Mouse (Mus musculus): ENCODE measurements around the gene Tnrc6b.
"Not testable (repeated sequence)": the region's sequence is repeated elsewhere in the genome, so short reads cannot be mapped to it uniquely, and the experiment has no call there.

The Tnrc6b gene

DNA sequence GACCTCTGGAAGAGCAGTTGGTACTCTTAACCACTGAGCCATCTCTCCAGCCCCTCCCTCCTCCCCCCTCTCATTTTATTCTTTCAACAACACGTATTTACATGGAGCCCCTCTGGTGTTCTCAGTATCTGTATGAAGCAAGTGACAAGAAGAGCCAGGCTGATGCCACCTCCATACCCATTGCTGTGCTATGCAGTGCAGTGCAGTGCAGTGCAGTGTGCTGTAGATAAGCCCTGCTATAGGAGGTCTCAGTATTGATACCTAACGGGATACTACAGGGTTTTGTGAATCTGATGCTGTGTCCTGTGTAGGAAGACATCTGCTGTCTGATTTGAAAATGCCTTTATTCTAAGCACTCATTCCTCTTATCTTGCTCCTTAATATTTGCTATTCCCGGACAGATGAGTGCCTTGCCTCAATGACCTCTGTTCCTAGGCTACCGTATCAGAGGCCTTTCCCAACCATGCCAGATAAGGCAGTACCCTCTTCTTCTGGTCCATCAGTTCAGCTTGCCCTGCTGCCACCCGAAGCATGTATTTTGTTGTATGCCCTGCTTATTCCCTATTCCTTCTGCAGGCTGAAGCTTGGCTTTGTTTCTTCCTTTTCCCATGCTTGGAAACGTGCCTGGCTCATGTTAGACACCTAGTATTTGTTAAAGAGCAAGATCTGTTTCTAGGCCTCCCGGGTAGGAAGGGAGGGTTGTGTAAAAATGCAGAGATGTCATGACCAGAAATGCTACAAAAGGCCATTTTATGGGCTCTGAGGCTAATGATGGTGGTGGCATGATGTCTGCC lies 139.8 kb downstream of the Tnrc6b start:
- DNase-seq (ENCODE audit: low spot score), result no peak

DNA sequence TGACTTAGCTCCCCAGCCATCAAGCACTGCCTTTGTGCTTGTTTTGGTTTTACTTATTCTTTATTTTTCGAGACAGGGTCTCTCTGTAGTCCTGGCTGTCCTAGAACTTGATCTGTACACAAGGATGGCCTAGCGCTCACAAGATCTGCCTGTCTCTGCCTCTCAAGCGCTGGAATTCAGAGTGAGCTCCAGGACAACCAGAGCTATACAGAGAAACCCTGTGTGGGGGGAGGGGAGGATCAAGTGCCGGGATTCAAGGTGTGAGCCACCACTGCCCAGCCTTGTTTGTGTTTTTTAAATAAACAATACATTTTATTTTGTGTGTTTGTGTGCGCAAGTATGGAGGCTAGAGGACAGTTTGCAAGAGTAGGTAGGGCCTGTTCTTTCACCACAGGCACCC lies 141.0 kb downstream of the Tnrc6b start:
- DNase-seq (ENCODE audit: low spot score), result no peak

DNA sequence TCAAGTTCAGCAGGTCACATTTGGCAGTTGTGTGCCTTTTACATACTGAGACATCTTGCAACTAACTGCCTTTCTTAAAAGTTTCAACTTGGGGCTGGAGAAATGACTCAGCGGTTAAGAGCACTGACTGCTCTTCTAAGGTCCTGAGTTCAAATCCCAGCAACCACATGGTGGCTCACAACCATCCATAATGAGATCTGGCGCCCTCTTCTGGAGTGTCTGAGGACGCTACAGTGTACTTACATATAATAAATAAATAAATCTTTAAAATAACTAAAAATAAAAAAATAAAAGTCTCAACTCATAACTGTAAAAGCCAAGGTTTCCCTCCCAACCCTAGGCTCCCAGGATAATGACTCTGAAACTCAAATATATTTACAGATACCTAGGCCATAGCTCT lies 141.4 kb downstream of the Tnrc6b start:
- DNase-seq (ENCODE audit: low spot score), result not testable (repeated sequence)

DNA sequence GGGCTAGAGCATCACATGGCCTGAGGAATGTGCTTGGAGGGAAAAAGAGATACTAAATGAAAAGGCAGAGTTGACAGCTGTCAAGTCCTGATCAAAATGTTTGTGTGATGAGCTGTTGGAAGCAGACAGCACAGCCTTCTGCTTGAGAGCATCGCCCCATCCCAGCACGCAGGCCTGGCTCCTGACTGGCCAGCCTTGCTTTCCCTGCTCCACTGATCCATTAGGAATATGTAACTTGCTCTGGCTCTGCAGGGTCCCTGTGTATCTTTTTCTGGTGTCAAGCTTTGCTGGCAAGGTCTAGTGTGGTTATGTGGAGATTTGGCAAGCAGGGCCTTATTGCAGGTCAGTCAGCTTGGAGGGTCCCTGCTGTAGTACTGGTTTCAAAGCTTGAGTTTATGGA lies 148.3 kb downstream of the Tnrc6b start:
- no peak for DNase-seq (ENCODE audit: low spot score)

DNA sequence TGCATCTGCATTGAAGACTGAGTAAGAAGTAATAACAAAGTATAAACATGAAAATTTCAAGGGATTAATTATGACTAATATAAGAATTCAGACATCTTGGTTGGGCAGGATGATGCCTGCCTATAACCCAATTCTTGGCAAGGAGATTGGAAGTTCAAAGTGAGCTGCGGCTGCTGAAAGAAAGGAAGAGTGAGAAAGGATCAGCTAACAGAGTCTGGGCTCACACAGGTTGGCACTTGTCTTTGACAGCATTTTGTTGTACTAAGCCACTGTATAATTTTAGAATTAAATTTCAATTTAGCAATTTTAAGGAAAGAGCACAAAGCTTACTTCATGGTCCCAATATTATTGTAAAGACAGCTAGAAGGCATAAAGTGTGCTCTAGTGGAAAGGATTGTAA lies 150.2 kb downstream of the Tnrc6b start:
- DNase-seq (ENCODE audit: low spot score), result no peak

DNA sequence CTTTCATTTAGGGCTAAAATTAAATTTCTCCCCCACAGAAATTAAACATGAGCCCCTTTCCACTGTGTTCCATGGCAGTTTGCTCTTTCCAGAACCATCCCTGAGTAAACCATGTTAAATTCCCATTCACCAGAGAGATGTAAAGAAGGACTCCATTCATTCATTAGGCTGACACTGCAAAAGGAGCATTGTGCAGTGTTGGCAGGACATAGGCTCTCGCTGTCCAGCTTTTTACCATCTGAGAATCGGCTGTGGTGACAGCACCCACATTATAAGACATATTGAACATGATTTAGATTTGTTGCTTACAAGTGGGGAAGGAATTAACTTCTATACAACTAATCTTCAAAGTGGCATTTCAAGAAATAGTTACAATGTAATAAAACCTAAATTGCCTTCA lies 150.9 kb downstream of the Tnrc6b start:
- no peak for DNase-seq (ENCODE audit: low spot score)

DNA sequence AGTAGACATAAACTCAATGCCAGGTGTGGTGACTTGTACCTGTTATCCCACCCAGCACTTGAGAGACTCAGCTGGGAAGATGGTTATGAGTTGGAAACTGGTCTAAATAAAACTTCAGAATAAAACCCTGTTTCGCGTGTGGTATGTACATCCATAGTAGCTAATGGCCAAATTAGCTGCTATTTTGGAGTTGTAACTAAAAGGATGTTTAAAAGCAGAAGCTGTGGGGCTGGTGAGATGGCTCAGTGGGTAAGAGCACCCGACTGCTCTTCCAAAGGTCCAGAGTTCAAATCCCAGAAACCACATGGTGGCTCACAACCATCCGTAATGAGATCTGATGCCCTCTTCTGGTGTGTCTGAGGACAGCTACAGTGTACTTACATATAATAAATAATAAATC lies 157.5 kb downstream of the Tnrc6b start:
- not testable (repeated sequence) for DNase-seq (ENCODE audit: low spot score)

DNA sequence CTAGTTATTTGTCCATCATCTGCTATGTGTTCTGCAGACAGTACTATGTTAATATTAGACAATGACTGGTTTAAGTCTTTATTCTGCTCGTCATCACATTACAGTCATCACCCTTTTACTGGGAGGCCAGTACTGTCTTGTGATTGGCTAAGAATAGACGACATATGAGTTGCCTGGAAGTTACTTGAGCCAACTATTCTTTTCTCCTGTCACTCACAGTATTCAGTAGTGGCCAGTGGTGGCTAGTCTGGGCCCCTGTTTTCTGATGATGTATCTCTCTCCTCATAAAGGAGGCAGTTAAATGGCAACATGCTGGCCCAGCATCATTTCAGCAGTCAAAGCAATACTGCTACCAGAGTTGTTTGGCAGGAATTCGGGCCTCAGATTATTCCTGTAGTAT lies 163.6 kb downstream of the Tnrc6b start:
- no peak for DNase-seq (ENCODE audit: low spot score)

DNA sequence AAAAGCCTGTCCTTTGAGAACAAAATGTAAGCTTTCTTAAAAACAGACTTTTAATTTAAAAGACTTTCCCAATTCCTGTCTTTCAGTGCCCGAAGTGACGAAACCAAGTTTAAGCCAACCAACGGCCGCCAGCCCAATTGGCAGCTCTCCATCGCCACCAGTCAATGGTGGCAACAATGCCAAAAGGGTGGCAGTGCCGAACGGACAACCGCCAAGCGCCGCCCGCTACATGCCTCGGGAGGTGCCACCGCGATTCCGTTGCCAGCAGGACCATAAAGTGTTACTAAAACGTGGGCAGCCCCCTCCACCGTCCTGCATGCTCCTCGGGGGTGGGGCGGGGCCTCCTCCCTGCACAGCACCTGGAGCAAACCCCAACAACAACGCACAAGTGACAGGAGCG lies 165.1 kb downstream of the Tnrc6b start:
- DNase-seq (ENCODE audit: low spot score), result no peak

DNA sequence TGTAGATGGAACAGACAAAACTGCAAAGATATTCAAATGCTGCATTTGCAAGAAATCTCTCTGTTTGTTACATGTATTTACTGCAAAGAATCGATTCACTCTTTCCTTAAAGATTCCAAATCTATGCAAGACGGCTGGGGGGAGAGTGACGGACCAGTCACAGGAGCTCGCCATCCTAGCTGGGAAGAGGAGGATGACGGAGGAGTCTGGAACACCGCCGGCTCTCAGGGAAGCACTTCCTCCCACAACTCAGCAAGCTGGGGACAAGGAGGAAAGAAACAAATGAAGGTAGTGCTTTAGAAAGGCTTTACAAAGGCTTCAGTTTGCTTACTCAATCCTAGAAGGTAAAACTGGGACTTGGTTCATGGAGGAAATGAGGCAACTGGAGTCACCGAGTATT lies 173.0 kb downstream of the Tnrc6b start:
- no peak for DNase-seq (ENCODE audit: low spot score)

DNA sequence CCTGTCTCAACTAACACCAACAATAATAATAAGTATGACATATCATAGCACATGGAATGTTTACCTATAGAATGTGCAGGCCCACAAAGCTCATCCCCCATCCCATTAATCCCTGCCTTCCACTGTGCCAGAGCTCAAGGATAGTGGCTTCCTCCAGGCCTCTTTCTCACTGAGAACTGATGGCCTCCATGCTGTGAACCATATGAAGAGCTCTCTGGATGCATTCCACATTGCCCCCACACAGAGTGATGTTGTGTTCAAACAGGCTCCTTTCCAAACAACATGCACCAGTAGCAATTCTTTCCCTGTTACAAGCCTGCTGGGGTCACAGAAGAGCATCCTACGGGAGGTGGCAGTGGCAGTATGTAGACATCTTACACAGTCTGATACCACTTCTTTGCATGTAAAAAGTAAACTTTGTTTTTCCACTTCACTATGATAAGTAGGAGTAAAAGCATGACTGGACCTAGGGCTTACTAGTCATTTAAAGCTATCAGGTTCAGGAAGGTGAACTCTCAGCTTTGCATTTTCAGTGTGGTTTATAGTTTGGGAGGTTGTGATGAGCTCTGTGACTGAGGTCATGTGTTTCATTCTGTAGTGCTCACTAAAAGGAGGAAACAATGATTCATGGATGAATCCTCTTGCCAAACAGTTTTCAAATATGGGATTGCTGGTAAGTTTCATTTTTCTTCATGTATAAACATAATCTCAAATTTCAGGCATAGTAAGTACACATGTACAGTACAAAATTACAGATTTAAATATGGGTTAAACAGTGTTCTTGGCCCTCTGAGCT lies 175.4 kb downstream of the Tnrc6b start:
- no peak for DNase-seq (ENCODE audit: low spot score)

DNA sequence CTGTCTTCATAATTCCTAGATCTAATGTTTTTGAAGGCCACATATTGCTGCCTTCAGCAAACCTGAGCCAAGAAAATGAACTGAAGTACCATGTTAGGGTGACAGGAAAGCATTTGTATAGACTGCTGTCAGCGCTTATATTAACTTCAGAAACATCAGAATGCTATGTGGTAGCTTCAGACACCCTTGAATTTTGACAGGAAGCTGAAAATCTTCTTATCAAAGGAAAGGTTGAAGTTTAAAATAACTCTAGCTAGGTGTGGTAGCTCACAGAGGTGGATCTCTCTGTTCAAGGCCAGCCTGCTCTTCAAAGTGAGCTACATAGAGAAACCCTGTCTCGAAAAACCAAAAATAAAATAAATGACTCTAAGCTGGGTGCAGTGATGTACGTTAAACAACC lies 181.2 kb downstream of the Tnrc6b start:
- DNase-seq (ENCODE audit: low spot score), result no peak

DNA sequence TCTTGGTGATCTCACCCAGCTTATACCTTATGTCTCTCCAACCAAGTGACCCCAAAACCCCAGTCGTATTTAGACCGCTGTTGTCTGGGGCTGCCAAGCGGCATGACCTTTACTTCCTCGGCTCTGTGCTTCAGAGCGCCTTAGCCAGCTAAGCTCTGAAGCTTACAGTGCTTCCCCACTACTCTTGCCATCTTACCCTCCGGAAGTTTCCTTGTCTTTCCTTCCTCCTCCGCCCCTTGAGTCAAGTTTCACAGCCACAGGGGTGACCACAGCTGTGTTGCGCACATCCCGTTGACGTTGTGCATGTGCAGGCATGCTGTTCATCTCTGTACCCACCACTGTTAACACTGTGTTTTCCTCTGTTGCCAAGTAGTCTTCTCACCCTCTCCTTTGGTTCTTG lies 185.6 kb downstream of the Tnrc6b start:
- no peak for DNase-seq (ENCODE audit: low spot score)

DNA sequence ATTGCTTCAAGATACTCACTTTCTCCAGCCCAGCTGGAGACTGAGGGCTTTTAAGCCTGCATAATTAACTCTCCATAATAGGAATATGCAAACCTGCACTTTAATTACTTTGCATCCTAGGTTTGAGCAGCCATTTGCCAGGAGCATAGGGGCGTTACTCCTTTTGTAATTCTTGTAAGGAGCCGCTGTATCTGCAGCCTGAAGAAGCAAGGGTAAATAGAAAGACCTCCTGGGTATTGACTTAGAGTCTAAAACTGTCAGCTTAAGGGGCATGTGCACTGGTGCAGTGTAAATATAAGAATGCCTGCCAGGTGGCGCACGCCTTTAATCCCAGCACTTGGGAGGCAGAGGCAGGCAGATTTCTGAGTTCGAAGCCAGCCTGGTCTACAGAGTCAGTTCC lies 186.8 kb downstream of the Tnrc6b start:
- no peak for DNase-seq (ENCODE audit: low spot score)

DNA sequence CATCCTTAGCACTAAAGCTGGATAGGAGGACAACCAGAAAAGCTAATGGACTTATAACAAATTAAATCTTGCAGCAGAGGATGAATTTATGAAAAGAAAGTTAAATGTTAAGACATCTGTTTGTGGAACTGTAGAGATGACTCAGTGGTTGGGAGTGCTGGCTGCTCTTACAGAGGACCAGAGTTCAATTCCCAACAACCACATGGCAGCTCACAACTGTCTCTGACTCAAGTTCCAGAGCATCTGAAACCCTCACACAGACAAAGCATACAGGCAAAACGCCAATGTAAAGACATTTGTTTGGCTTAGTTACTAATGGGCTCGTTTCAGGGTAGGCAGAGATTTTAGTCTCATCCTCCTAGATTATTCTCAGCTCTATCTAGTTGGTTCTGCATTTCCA lies 188.7 kb downstream of the Tnrc6b start:
- DNase-seq (ENCODE audit: low spot score), result no peak

DNA sequence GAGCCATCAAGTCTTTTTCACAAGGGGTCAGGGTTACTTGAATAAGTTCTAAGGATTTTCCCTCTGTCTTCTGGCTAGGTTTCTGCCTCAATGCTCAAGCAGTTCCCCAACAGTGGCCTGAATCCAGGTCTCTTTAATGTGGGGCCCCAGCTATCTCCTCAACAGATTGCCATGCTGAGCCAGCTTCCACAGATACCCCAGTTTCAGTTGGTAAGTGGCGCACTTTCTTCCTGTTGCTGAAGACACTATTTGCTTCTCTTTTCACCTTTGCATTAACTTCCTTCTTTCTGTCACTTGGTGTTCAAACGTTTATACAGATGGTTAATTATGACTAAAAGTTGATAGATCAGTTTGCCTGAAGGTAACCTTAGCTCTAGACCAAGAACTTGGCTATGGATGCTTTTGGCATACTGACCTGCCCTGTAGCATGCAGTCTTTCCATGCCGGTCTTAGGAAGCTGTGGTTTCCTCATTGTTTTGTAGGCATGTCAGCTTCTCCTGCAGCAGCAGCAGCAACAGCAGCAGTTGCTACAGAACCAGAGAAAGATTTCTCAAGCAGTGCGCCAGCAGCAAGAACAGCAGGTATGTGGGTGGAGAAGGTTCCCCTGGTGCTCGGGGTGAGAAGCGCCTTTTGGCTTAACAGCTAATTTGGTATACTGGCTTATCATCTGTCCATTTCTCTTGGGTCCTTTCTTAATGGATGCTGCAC lies 190.8 kb downstream of the Tnrc6b start:
- DNase-seq (ENCODE audit: low spot score), result no peak

DNA sequence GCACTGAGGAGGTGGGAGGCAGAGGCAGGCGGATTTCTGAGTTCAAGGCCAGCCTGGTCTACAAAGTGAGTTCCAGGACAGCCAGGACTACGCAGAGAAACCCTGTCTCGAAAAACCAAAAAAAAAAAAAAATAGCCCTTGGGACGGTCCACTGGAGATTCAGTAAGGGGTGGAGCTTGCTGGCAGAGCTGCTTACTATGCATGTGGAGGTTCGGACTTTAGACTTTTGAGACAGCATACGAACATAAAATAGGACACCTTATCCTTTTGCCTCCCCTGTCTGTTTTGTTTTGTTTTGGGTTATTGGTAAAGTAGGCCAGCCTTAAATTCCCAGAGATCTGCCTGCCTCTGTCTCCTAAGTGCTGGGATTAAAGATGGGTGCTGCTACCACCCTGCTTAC lies 193.7 kb downstream of the Tnrc6b start:
- not testable (repeated sequence) for DNase-seq (ENCODE audit: low spot score)

DNA sequence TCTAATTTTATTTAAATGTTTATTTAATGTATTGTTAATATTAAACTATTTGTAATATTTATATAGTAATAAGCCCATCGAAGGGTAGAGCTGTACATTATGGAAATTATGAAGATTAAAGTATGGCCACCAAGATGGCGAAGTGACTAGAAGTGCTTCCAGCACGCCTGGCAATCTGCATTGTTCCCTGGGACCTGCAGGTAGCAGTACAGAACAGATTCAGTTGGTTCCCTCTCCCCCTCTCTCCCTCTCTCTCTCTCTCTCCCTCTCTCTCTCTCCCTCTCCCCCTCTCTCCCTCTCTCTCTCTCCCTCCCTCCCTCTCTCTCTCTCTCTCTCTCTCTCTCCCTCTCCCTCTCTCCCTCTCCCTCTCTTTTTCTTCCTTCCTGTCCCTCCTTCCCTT lies 199.1 kb downstream of the Tnrc6b start:
- no peak for DNase-seq (ENCODE audit: low spot score)

DNA sequence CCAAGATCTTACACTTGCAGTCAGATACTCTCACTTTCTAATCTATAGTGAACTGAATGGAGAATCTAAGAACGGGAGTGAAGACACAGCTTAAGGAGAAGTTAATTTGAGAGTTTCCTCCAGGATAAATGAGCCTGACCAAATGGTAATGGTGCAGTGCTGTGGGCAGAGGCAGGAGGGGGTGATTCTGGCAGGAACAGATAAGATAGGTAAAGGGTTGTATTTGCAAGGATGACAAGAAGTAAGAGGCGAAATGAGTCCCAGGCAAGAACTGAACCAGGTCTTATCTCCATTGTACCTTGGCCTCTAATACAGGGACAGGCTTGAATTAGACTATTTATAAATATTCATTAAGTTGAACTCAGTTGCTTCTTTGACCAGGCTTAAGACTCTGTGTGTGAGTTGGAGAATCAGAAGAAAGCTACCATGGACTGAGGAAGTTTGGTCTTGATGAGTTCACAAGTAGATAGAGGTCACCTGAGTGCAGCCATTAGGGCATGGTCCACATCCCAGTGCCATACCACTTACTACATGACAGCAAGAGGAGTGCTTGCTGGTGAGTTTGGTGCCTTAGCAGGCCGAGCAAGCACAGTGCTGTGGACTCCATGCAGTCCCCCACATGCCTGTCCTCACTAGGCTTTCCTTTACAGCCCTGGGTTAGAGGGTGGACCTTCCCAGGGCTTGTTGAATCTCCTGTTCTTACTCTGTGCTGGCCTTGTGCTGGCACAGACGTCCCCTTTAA lies 199.8 kb downstream of the Tnrc6b start:
- DNase-seq (ENCODE audit: low spot score), result no peak

DNA sequence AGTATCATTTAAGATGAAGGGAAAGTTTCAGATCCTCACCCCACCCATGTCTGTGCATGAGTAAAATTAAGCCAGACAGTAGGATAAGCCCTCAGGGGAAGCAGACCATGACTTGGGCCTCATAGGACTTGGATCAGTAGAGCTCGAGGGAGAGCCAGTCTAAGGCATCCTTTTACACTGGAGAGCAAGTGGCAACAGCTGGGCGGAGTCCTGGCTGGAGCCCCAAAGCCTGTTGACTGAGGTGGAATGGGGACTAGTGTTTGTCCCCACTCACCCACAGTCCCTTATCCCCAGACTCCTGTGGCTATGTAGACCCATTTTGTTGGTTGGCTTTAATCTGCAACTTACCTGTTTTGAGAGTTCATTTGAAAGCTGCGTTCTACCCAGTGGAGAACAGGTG lies 201.1 kb downstream of the Tnrc6b start:
- DNase-seq (ENCODE audit: low spot score), result no peak

DNA sequence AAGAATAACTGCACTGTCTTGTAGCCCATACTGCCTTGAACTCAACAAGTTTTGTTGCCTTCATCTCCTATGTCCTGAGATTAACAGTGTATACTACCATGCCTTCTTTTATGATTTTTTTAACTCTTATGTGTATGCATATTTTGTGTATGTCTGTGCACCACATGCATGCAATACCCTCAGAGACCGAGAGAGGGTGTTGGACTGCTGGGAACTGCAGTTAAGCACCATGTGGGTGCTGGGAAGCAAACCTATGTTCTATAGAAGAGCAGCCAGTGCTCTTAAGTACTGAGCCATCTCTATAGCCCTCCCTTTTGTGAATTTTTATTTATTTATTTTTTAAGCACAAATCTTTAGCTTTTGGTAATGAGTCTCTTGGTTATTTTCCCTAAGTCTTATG lies 202.7 kb downstream of the Tnrc6b start:
- DNase-seq (ENCODE audit: low spot score), result no peak

DNA sequence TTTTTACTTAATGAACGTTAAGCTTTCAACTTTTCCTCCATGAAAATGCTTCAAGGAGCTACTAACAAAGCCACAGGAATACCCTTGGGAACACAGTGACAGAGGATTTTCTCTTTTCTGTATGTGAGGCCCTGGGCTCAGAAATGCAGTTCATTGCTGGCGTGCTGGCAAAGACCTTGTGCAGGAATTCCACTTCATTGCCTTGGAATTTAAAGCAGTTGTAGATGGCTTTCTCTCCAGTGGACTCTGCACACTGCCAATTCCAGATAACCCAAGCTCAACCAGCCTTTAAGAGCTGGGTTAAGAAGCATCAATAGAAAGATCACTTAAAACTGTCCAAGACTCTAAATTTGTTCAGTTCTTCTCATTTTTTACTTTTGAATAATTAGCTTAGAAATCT lies 204.7 kb downstream of the Tnrc6b start:
- DNase-seq (ENCODE audit: low spot score), result no peak

Data from ovary, postnatal 10 days (tissue).